Mouse (Mus musculus): Measurements from ENCODE around the gene Zmym2.
"Not testable (repeated sequence)": the region's sequence is repeated elsewhere in the genome, so short reads cannot be mapped to it uniquely, and the experiment has no call there.

The Zmym2 gene

DNA sequence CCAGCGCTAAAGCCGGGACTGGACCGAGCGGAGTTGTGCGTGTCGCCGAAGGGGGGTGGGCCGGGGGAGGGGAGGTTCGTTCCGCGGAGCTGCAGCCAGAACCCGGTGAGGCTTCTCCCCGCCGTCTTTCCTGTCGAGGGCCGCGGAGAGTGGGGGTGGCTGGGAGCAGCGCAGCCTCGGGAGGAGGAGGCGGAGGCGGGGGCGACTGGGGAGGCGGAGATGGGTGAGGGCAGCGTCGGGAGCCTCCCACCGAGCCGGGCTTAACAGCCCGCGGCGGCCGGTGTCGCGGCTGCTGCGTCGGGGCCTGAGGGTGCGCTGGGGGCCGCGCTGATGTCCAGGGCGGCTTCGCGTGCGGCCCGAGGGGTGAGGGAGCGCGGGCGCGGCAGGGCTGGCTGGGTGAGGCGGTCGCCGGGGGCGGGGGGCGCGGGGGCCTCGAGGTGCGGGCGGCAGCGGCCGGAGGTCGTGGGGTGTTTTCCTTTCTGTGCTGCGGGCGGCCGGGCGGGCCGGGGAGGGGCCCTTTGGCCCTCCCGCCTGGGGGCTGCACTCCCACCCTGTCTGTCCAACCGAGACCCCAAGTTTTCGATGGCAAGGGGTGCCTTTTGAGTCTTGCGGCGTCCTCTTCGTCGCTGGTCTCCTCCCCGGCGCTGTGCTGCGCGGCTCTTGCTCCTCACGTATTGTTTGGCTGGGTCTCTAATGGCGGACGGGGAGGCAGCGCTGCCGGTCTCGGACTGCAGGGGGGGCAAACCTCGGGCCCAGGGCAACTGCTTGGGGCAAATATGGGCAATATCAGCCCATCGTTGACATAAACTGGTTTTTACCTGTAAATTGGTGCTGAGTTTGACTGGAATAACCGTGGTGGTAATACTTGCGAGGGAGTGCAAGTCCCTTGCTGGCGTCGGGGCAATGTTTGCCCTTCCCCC, at the start of gene Zmym2:
Gene Zmym2 (plus strand): TSS at position 60 of the 920 bp plus-strand sequence.
- in situ Hi-C loops (cut with MboI; ENCODE audit: low pct_unique_long_range_greater_than_20kb in 1 of 2, low sequenced_read_pairs in 2 of 2, unreplicated experiment in 1 of 2), result not testable (repeated sequence)

- in situ Hi-C loops (cut with MboI; ENCODE audit: low pct_unique_long_range_greater_than_20kb in 1 of 2, low sequenced_read_pairs in 2 of 2, unreplicated experiment in 1 of 2), result no loop called here
Observed at GRCm38 (mm10) chr14:56844033-56844432, 42.4 kb upstream of the Zmym2 start.

DNA sequence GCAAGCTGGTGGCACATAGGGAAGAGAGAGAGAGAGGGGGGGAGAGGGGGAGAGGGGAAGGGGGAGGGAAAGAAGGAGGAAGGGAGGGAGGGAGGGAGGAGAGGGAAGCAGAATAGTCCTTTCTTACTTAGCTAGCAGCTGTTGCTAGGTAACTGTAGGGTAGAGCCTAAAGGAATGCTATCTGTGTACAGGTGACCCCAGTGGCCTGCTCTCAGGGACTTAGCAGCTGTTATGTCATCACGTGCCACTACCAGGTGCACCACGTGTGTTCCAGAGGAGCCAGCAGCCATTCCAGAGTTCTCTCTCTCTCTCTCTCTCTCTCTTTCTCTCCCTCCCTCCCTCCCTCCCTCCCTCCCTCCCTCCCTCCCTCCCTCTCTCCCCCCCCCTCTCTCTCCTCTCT, 41.9 kb upstream of the Zmym2 start:
- in situ Hi-C loops (cut with MboI; ENCODE audit: low pct_unique_long_range_greater_than_20kb in 1 of 2, low sequenced_read_pairs in 2 of 2, unreplicated experiment in 1 of 2), result no loop called here

- in situ Hi-C loops (cut with MboI; ENCODE audit: low pct_unique_long_range_greater_than_20kb in 1 of 2, low sequenced_read_pairs in 2 of 2, unreplicated experiment in 1 of 2), result no loop called here
Observed at GRCm38 (mm10) chr14:56848322-56848721, 38.1 kb upstream of the Zmym2 start.

GRCm38 (mm10) chr14:56849681-56850080, 36.8 kb upstream of the Zmym2 start:
- in situ Hi-C loops (cut with MboI; ENCODE audit: low pct_unique_long_range_greater_than_20kb in 1 of 2, low sequenced_read_pairs in 2 of 2, unreplicated experiment in 1 of 2), result no loop called here

DNA sequence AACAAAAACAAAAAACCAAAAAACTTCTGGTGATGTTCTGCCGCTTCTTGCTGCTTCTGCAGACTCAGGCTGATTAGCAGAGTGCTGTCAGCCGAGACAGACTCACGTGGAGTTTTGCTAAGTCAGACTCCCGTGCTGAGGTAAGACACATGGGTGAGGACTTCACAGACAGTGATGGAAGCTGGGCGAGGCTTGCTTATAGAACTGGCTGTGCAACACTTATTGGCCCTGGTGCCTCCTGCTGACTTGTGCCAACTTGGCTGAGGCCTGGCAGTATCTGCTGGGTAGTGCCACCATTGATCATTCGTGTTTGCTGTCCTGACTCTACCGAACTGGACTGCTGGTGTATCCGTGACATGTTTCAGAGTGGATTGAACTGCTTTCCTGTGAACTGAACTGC, 22.4 kb upstream of the Zmym2 start:
- in situ Hi-C loops (cut with MboI; ENCODE audit: low pct_unique_long_range_greater_than_20kb in 1 of 2, low sequenced_read_pairs in 2 of 2, unreplicated experiment in 1 of 2), result no loop called here

DNA sequence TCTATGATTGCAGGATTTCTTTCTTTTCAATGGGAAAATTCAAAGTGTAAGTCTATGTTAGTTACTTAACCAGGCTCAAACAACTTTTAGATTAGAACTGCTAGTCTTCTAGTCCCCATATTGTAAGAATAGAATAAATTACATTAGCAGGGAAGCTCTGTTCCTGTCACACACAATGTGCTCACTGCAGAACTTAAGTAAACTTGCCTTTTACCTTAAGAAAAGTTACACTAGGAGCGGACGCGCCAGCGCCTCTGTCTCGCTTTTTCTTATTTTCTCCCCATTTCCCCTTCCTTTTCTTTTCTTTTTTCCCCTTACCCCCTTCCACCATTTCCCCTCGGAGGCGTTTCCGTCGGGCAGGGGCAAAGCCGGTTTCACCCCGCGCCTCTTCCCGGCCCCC, 21.8 kb upstream of the Zmym2 start:
- in situ Hi-C loops (cut with MboI; ENCODE audit: low pct_unique_long_range_greater_than_20kb in 1 of 2, low sequenced_read_pairs in 2 of 2, unreplicated experiment in 1 of 2), result no loop called here

DNA sequence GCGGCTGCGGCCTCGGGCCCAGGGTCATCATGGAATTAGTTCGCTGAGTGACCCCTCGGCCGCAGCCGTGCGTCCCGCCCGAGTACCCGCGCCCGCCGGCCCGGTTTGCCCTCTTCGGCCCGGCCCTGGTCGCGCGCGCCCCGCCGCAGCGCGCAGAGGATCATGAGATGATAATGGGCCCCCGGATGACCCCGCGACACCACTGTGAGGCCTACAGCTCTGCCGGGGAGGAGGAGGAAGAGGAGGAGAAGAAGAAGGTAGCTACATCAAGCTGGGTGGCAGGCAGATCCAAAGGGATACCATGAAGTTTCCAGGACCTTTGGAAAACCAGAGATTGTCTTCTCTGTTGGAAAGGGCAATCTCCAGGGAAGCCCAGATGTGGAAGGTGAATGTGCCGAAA, 21.3 kb upstream of the Zmym2 start:
- in situ Hi-C loops (cut with MboI; ENCODE audit: low pct_unique_long_range_greater_than_20kb in 1 of 2, low sequenced_read_pairs in 2 of 2, unreplicated experiment in 1 of 2), result not testable (repeated sequence)

GRCm38 (mm10) chr14:56873525-56873924, 12.9 kb upstream of the Zmym2 start:
- in situ Hi-C loops (cut with MboI; ENCODE audit: low pct_unique_long_range_greater_than_20kb in 1 of 2, low sequenced_read_pairs in 2 of 2, unreplicated experiment in 1 of 2), result no loop called here

GRCm38 (mm10) chr14:56875586-56876159, 10.8 kb upstream of the Zmym2 start:
- in situ Hi-C loops (cut with MboI; ENCODE audit: low pct_unique_long_range_greater_than_20kb in 1 of 2, low sequenced_read_pairs in 2 of 2, unreplicated experiment in 1 of 2), result no loop called here

DNA sequence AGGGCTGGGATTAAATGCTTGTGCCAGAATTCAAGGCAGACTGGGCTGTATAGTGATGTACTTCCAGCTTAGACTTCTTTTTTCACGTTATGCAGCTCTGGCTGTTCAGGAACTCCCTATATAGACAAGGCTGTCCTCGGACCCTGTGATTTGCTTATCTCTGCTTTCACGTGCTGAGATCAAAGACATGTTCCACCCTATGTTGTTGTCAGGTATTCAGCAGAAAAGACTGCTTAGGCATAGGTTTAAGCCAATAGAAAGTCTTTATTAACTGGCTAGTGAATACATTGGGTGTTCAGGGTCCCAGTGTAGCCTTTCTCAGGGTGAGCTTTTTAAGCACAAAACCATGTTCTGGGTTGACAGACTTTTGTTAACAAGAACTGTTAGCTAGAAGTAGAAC, 5.2 kb upstream of the Zmym2 start:
- in situ Hi-C loops (cut with MboI; ENCODE audit: low pct_unique_long_range_greater_than_20kb in 1 of 2, low sequenced_read_pairs in 2 of 2, unreplicated experiment in 1 of 2), result no loop called here

DNA sequence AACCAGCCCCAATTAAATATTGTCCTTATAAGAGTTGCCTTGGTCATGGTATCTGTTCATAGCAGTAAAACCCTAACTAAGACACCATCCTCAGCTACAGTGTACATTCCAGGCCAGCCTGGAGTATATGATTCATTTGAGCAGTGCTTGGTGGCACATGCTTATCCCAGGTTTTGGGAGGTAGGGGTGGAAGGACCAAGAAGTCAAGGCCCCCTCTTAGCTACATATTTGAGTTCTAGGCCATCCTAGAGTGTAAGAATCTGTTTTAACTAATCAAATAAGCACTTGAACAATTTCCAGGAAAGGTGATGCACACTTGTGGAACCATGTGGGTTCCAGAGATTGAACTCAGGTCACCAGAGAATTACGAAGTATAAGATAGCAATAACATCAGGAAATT, 3.0 kb upstream of the Zmym2 start:
- in situ Hi-C loops (cut with MboI; ENCODE audit: low pct_unique_long_range_greater_than_20kb in 1 of 2, low sequenced_read_pairs in 2 of 2, unreplicated experiment in 1 of 2), result no loop called here

GRCm38 (mm10) chr14:56885308-56885771, 1.1 kb upstream of the Zmym2 start:
- in situ Hi-C loops (cut with MboI; ENCODE audit: low pct_unique_long_range_greater_than_20kb in 1 of 2, low sequenced_read_pairs in 2 of 2, unreplicated experiment in 1 of 2), result no loop called here

GRCm38 (mm10) chr14:56885986-56886593, 363 bp upstream of the Zmym2 start:
- in situ Hi-C loops (cut with MboI; ENCODE audit: low pct_unique_long_range_greater_than_20kb in 1 of 2, low sequenced_read_pairs in 2 of 2, unreplicated experiment in 1 of 2), result not testable (repeated sequence)

- in situ Hi-C loops (cut with MboI; ENCODE audit: low pct_unique_long_range_greater_than_20kb in 1 of 2, low sequenced_read_pairs in 2 of 2, unreplicated experiment in 1 of 2), result no loop called here
Observed at GRCm38 (mm10) chr14:56887514-56887880, 1.0 kb downstream of the Zmym2 start.

- in situ Hi-C loops (cut with MboI; ENCODE audit: low pct_unique_long_range_greater_than_20kb in 1 of 2, low sequenced_read_pairs in 2 of 2, unreplicated experiment in 1 of 2), result no loop called here
Observed at GRCm38 (mm10) chr14:56887887-56888286, 1.4 kb downstream of the Zmym2 start.

DNA sequence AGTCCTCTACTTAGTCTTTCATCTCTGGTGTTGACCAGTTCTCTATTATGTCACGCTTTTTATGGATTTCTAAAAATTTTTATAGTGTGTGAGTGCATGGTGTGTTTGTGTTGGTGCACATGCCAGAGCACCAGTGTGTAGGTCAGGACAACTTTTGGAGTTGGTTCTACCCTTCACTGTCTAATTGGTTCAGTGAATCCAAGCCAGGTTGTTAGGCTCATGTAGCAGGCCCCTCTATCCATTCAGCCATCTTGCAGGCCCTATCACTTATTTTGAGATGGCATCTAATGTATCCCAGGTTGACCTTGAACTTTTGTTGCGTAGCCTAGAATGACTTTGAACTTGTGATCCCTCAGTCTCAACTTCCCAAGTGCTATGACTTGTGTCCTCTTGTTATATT, 2.0 kb downstream of the Zmym2 start:
- in situ Hi-C loops (cut with MboI; ENCODE audit: low pct_unique_long_range_greater_than_20kb in 1 of 2, low sequenced_read_pairs in 2 of 2, unreplicated experiment in 1 of 2), result no loop called here

DNA sequence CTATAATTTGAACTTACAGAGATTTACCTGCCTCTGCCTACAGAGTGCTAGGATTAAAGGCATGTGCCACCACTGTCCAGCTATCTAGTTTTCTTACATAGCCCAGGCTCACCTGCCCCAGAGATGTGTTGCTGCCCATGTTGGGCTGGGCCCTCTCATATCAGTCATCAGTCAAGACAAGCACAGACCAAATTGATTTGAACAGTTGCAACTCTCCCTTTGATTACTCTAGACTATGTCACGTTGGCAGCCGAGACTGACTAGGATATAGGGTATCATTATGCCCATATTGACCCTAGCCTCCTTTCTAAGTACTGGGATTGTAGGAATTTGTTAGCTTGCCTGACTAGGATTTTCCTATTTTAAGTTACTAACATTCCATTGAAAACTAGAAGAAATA, 8.0 kb downstream of the Zmym2 start:
- in situ Hi-C loops (cut with MboI; ENCODE audit: low pct_unique_long_range_greater_than_20kb in 1 of 2, low sequenced_read_pairs in 2 of 2, unreplicated experiment in 1 of 2), result no loop called here

GRCm38 (mm10) chr14:56896521-56896920, 10.1 kb downstream of the Zmym2 start:
- in situ Hi-C loops (cut with MboI; ENCODE audit: low pct_unique_long_range_greater_than_20kb in 1 of 2, low sequenced_read_pairs in 2 of 2, unreplicated experiment in 1 of 2), result no loop called here

GRCm38 (mm10) chr14:56897475-56897874, 11.0 kb downstream of the Zmym2 start:
- in situ Hi-C loops (cut with MboI; ENCODE audit: low pct_unique_long_range_greater_than_20kb in 1 of 2, low sequenced_read_pairs in 2 of 2, unreplicated experiment in 1 of 2), result no loop called here
